Mouse (Mus musculus) stomach, postnatal 0 days (tissue): ENCODE results near the gene Ppa2. TPM values are rescaled to one million over a fixed set of nuclear protein-coding genes. Genes with fewer than 3 reads are reported as not detected.

Experiments used
- ATAC-seq: fragments of 200-750 bp; cut with Nextera tagmentation; 2 replicates; pipeline ENCODE4 v1.8.0; 2017; ENCODE audit not compliant: low FRiP score, low TSS enrichment
- DNase-seq: peaks from one replicate; pipeline ENCODE4 v3.0.0-alpha.2; 2016; ENCODE audit warnings: low spot score
- H3K27ac ChIP-seq: fragments of 300-500 bp; sonication (generic); replicated peaks from 2 replicates; pipeline ENCODE4 v1.5.1; 2014; ENCODE audit warnings: mild to moderate bottlenecking, control low read depth
- H3K27me3 ChIP-seq: fragments of 300-500 bp; sonication (generic); 2 replicates; pipeline ENCODE4 v1.6.1; 2014; ENCODE audit warnings: low read length; ENCODE audit not compliant: control insufficient read depth, insufficient read depth
- H3K36me3 ChIP-seq: fragments of 300-500 bp; sonication (generic); 2 replicates; pipeline ENCODE4 v1.6.1; 2014; ENCODE audit warnings: low read length, mixed read lengths; ENCODE audit not compliant: control insufficient read depth, insufficient read depth
- H3K4me1 ChIP-seq: fragments of 300-500 bp; sonication (generic); replicated peaks from 2 replicates; pipeline ENCODE4 v1.6.1; 2014; ENCODE audit warnings: antibody characterized with exemption; ENCODE audit not compliant: control insufficient read depth, insufficient read depth
- H3K4me2 ChIP-seq: fragments of 300-500 bp; sonication (generic); replicated peaks from 2 replicates; pipeline ENCODE4 v1.6.1; 2014; ENCODE audit warnings: low read depth, mild to moderate bottlenecking, control low read depth, moderate library complexity
- H3K4me3 ChIP-seq: fragments of 300-500 bp; sonication (generic); 2 replicates; pipeline ENCODE4 v1.5.1; 2014; ENCODE audit warnings: low read depth, low read length, control low read depth
- H3K9ac ChIP-seq: fragments of 300-500 bp; sonication (generic); 2 replicates; pipeline ENCODE4 v1.6.1; 2014; ENCODE audit warnings: mild to moderate bottlenecking, low read length, control low read depth, mixed read lengths
- H3K9me3 ChIP-seq: fragments of 300-500 bp; sonication (generic); 2 replicates; pipeline ENCODE4 v1.6.1; 2016; ENCODE audit warnings: low read length; ENCODE audit not compliant: control insufficient read depth
- CTCF ChIP-seq: IDR thresholded peaks from 2 replicates; pipeline ENCODE4 v1.5.1; 2016; ENCODE audit warnings: antibody characterized with exemption, low read depth, mild to moderate bottlenecking, moderate library complexity
- EP300 ChIP-seq: optimal IDR thresholded peaks from 2 replicates; pipeline ENCODE3; 2016; ENCODE audit warnings: antibody characterized with exemption
- WGBS: fragments of 180-500 bp; shearing (Covaris S2); extraction: QIAGEN DNeasy Blood & Tissue Kit; methylation state at CpG from one replicate; pipeline ENCODE4 v1.1.7; 2014; 5-methylcytosine and 5-hydroxymethylcytosine counted together
- polyA plus RNA-seq: library from polyadenylated mRNA; unstranded; fragments of >200 nt; fragmentation: Nextera tagmentation; extraction: Ambion mirVana; gene quantifications from 2 replicates; pipeline ENCODE4 v1.2.1, GENCODE M21; 2015

Gene Ppa2
- polyA plus RNA-seq, 1 experiment from 2014 or later: 81.2 TPM

GRCm38 (mm10) chr3:133332280-133332679 is 22.4 kb downstream of the Ppa2 start:
- Histone ChIP-seq H3K9ac (no peak overlapping the region), H3K4me3 (no peak overlapping the region), H3K4me1 (no peaks in the 10 kb centered on the region), H3K27me3 (no peaks in the 10 kb centered on the region), H3K4me2 (no peak overlapping the region), H3K36me3 (peaks cover 2% of the 10 kb centered on the region; the same call in 1 of the 2 replicates), H3K27ac (no peak overlapping the region), H3K9me3 (no peaks in the 10 kb centered on the region)
- WGBS: 66% methylated on average over 5 of the region's 5 CpGs
- DNase-seq: no peak
- TF ChIP-seq CTCF: no peak
- no peak for TF ChIP-seq EP300
- ATAC-seq: no peak

- H3K4me3 ChIP-seq: no peak overlapping the region
- H3K36me3 ChIP-seq: peaks cover 2% of the 10 kb centered on the region; the same call in 1 of the 2 replicates
- WGBS: 69% methylated on average over 15 of the region's 15 CpGs
- no peak for TF ChIP-seq EP300
- TF ChIP-seq CTCF: no peak
- H3K27me3 ChIP-seq: no peaks in the 10 kb centered on the region
- H3K9me3 ChIP-seq: no peaks in the 10 kb centered on the region
- H3K9ac ChIP-seq: no peak overlapping the region
- no peak for ATAC-seq
- no peaks in the 10 kb centered on the region for H3K4me1 ChIP-seq
- H3K4me2 ChIP-seq: no peak overlapping the region
- DNase-seq: no peak
- H3K27ac ChIP-seq: no peak overlapping the region
These were observed 23.6 kb downstream of the Ppa2 start for GRCm38 (mm10) chr3:133333267-133334170.

- no peak overlapping the region for H3K9ac ChIP-seq
- no peak for ATAC-seq
- no peaks in the 10 kb centered on the region for H3K27me3 ChIP-seq
- no peaks in the 10 kb centered on the region for H3K9me3 ChIP-seq
- TF ChIP-seq CTCF: no peak
- no peak for TF ChIP-seq EP300
- no peak for DNase-seq
- 84% methylated on average over 5 of the region's 5 CpGs for WGBS
- H3K4me1 ChIP-seq: no peaks in the 10 kb centered on the region
- H3K27ac ChIP-seq: no peak overlapping the region
- H3K36me3 ChIP-seq: peaks cover 2% of the 10 kb centered on the region; the same call in 1 of the 2 replicates
- no peak overlapping the region for H3K4me2 ChIP-seq
- H3K4me3 ChIP-seq: no peak overlapping the region
These were observed 24.8 kb downstream of the Ppa2 start for GRCm38 (mm10) chr3:133334691-133335090.

GRCm38 (mm10) chr3:133335166-133335565 is 25.3 kb downstream of the Ppa2 start:
- no peak overlapping the region for H3K4me2 ChIP-seq

GRCm38 (mm10) chr3:133336400-133336799 is 26.5 kb downstream of the Ppa2 start:
- Histone ChIP-seq H3K4me3 (no peak overlapping the region), H3K27ac (no peak overlapping the region), H3K27me3 (no peaks in the 10 kb centered on the region), H3K9me3 (no peaks in the 10 kb centered on the region), H3K36me3 (0 out of 2 replicates have a peak, but pooled peaks cover 2% of the 10 kb centered on the region), H3K4me2 (no peak overlapping the region), H3K9ac (no peak overlapping the region), H3K4me1 (no peaks in the 10 kb centered on the region)
- no peak for DNase-seq
- 85% methylated on average over 7 of the region's 7 CpGs for WGBS
- no peak for ATAC-seq
- TF ChIP-seq CTCF (peak; percentile 63), EP300 (no peak)

More at GRCm38 (mm10) chr3:133335166-133335565, 25.3 kb downstream of the Ppa2 start:
- no peak overlapping the region for H3K27ac ChIP-seq
- ATAC-seq (peak; percentile 58; the same call in 1 of the 2 replicates), DNase-seq (no peak)
- no peaks in the 10 kb centered on the region for H3K27me3 ChIP-seq
- no peak overlapping the region for H3K4me3 ChIP-seq
- no peaks in the 10 kb centered on the region for H3K9me3 ChIP-seq
- H3K4me1 ChIP-seq: no peaks in the 10 kb centered on the region
- TF ChIP-seq EP300 (no peak), CTCF (no peak)
- WGBS: 79% methylated on average over 2 of the region's 2 CpGs
- peaks cover 2% of the 10 kb centered on the region; the same call in 1 of the 2 replicates for H3K36me3 ChIP-seq
- H3K9ac ChIP-seq: no peak overlapping the region

DNA sequence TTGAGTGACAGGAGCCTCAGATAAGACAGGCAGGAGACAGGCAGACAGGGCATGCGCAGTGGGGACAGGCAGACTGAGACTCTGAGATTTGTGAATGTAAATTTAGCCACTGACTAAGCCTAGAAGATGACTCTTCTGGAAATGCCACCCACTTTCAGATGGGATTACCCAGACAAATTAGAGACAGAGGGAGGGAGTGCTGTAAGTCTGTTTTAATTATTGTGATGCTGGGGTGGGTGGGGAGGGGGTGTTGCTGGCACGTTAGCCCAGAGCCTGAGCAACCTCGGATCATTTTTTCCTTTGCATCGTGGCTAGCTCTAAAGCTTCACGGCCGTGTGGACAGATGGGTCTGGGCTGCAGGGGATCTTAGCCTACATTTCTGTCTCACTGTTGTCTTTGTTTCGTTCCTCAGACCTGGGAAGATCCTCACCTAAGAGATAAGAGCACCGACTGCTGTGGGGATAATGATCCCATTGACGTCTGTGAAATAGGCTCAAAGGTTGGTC is 29.0 kb downstream of the Ppa2 start:
- 52% methylated on average over 9 of the region's 9 CpGs for WGBS
- DNase-seq (no peak), ATAC-seq (no peak)
- H3K27me3 ChIP-seq: no peaks in the 10 kb centered on the region
- TF ChIP-seq EP300: no peak
- no peak for TF ChIP-seq CTCF
- H3K27ac ChIP-seq: no peak overlapping the region
- no peak overlapping the region for H3K9ac ChIP-seq
- no peaks in the 10 kb centered on the region for H3K4me1 ChIP-seq
- H3K9me3 ChIP-seq: no peaks in the 10 kb centered on the region
- H3K36me3 ChIP-seq: 0 out of 2 replicates have a peak, but pooled peaks cover 2% of the 10 kb centered on the region
- H3K4me3 ChIP-seq: no peak overlapping the region
- H3K4me2 ChIP-seq: no peak overlapping the region
